ENCODE assay signal across 9 mouse cellular contexts in genomic region chr12:81160831-81161230, GRCm38 (mm10).
A peak's percentile ranks its signal among the peaks of the same experiment; 100 is the strongest.
DNase-seq lines count a peak whose midpoint lies in the region.
"Had no signal": no experiment of that assay in that cellular context is flagged by ENCODE, and none has a peak within 500 bp of the region (broad histone marks: within the 10 kb centered on the region; RNA-seq: fewer than 3 reads in every experiment).

No protein-coding gene starts in this region.

- no peaks in the 10 kb centered on the region for H3K27me3 ChIP-seq in splenic B cell, adult 2 months (ENCODE audit: control insufficient read depth, insufficient read depth, low read length, poor library complexity, severe bottlenecking)
- H3K27me3 ChIP-seq: limb, embryonic 13.5 days had no signal

- peak; percentile 13 for DNase-seq in gastrocnemius, adult 18-20 months (ENCODE audit: low spot score)
- no peak for DNase-seq in gastrocnemius, postnatal 4 days (ENCODE audit: low spot score in 2 of 2)
- DNase-seq in lung, postnatal 14 days = peak; percentile 8
- DNase-seq in lung, adult 18-20 months = no peak
- DNase-seq in adrenal gland, postnatal 14 days = peak; percentile 76
- peak; percentile 4 for DNase-seq in splenic B cell, adult 2 months (ENCODE audit: low read depth, low spot score)
- no peak for DNase-seq in heart, postnatal 14 days
- no peak for DNase-seq in urinary bladder, adult 18-20 months (ENCODE audit: low spot score in 2 of 2)

- H3K36me3 ChIP-seq in splenic B cell, adult 2 months (ENCODE audit: control insufficient read depth, insufficient read depth, low read length, poor library complexity, severe bottlenecking) = no peaks in the 10 kb centered on the region
- H3K36me3 ChIP-seq: limb, embryonic 13.5 days had no signal

- intact Hi-C loops in heart, postnatal 14 days (cut with DNase I) = no loop called here

Comparison
In these comparisons a context has a peak if more than half of its experiments do, and no peak if none do; other contexts are left out.
1. DNase-seq: peak in gastrocnemius, adult 18-20 months (single experiment), lung, postnatal 14 days (single experiment), adrenal gland, postnatal 14 days (single experiment) and splenic B cell, adult 2 months (single experiment); none in gastrocnemius, postnatal 4 days (0 of 2), lung, adult 18-20 months (0 of 2), heart, postnatal 14 days (0 of 2) and urinary bladder, adult 18-20 months (0 of 2).